Mouse (Mus musculus) left cerebral cortex, adult 8-10 months (tissue): ENCODE data around the gene Cda. TPM values are rescaled to one million over a fixed set of nuclear protein-coding genes. Genes with fewer than 3 reads are reported as not detected.
A peak's percentile ranks its signal among the peaks of the same experiment; 100 is the strongest.

Experiments
- DNase-seq, 2 experiments: peaks; one replicate each; pipeline ENCODE4 v3.0.0; 2022; ENCODE audit warnings: low spot score in 2 of 2
- total RNA-seq, 4 experiments: library from RNA; stranded (reverse); gene quantifications; 2 replicates each; pipeline ENCODE4 v1.2.4; 2022

Gene Cda
- 1 to 10 TPM; 3.4 to 5.3 (median 4.4) TPM for total RNA-seq

GRCm38 (mm10) chr4:138367641-138368497 is at the start of gene Cda:
Cda (minus strand) TSS chr4:138367992.
- peak in 1 of 2 experiments; percentile 37 for DNase-seq

- DNase-seq: no peak
Observed at GRCm38 (mm10) chr4:138416414-138416813, 48.6 kb upstream of the Cda start.

GRCm38 (mm10) chr4:138415991-138416390 is 48.2 kb upstream of the Cda start:
- peak in 1 of 2 experiments; percentile 88 for DNase-seq

- peak in 1 of 2 experiments; percentile 75 for DNase-seq
Observed at GRCm38 (mm10) chr4:138414725-138415124, 46.9 kb upstream of the Cda start.

GRCm38 (mm10) chr4:138411504-138412121 is 43.8 kb upstream of the Cda start:
- DNase-seq: no peak

- no peak for DNase-seq
Observed at GRCm38 (mm10) chr4:138411011-138411410, 43.2 kb upstream of the Cda start.

- DNase-seq: no peak
Observed at GRCm38 (mm10) chr4:138407479-138408194, 39.8 kb upstream of the Cda start.

- DNase-seq: no peak
Observed at GRCm38 (mm10) chr4:138404806-138405205, 37.0 kb upstream of the Cda start.

GRCm38 (mm10) chr4:138396711-138397110 is 28.9 kb upstream of the Cda start:
- DNase-seq: no peak

GRCm38 (mm10) chr4:138395971-138396645 is 28.3 kb upstream of the Cda start, which contains the start of gene Fam43b:
Fam43b (minus strand) TSS chr4:138396528.
- DNase-seq: peak; percentile 64 to 81

- DNase-seq: peak; percentile 40 to 41
Observed at GRCm38 (mm10) chr4:138395087-138395970, 27.5 kb upstream of the Cda start.

- no peak for DNase-seq
Observed at GRCm38 (mm10) chr4:138393703-138394102, 25.9 kb upstream of the Cda start.

GRCm38 (mm10) chr4:138383789-138384188 is 16.0 kb upstream of the Cda start:
- DNase-seq: no peak

GRCm38 (mm10) chr4:138382462-138382861 is 14.7 kb upstream of the Cda start:
- DNase-seq: no peak

GRCm38 (mm10) chr4:138380132-138380689 is 12.4 kb upstream of the Cda start:
- no peak for DNase-seq

GRCm38 (mm10) chr4:138379091-138379840 is 11.5 kb upstream of the Cda start:
- peak; percentile 44 to 46 for DNase-seq

GRCm38 (mm10) chr4:138377526-138377925 is 9.7 kb upstream of the Cda start:
- DNase-seq: peak in 1 of 2 experiments; percentile 26

GRCm38 (mm10) chr4:138375117-138375516 is 7.3 kb upstream of the Cda start:
- no peak for DNase-seq

- no peak for DNase-seq
Observed at GRCm38 (mm10) chr4:138370996-138371516, 3.3 kb upstream of the Cda start.
